Mouse (Mus musculus) heart, embryonic 14.5 days (tissue): ENCODE measurements around the gene Safb. TPM values are rescaled to one million over a fixed set of nuclear protein-coding genes. Genes with fewer than 3 reads are reported as not detected.

Experiments used
- ATAC-seq: fragments of 200-750 bp; cut with Nextera tagmentation; 2 replicates; pipeline ENCODE4 v1.8.0; 2017; ENCODE audit warnings: low read depth, moderate TSS enrichment; ENCODE audit not compliant: insufficient number of reproducible peaks, insufficient read depth, low FRiP score
- H3K27ac ChIP-seq, 2 experiments: fragments of 200-500 bp in 1 of 2; fragments of 300-500 bp in 1 of 2; sonication (generic) in 1 of 2; replicated peaks in 1 of 2; 2 replicates each; pipeline ENCODE4 v1.5.1; 2012 to 2014; ENCODE audit warnings: low read depth in 2 of 2, low read length in 2 of 2, control low read depth in 1 of 2, mild to moderate bottlenecking in 1 of 2, mixed read lengths in 1 of 2; ENCODE audit not compliant: control insufficient read depth in 1 of 2, insufficient read depth in 1 of 2
- H3K27me3 ChIP-seq: fragments of 300-500 bp; sonication (generic); 2 replicates; pipeline ENCODE4 v1.6.1; 2014; ENCODE audit warnings: mild to moderate bottlenecking, low read length, control low read depth; ENCODE audit not compliant: control insufficient read depth, insufficient read depth
- H3K36me3 ChIP-seq: fragments of 300-500 bp; sonication (generic); 2 replicates; pipeline ENCODE4 v1.6.1; 2014; ENCODE audit warnings: mild to moderate bottlenecking, control low read depth, low read length, mixed read lengths; ENCODE audit not compliant: control insufficient read depth, insufficient read depth
- H3K4me1 ChIP-seq, 2 experiments: fragments of 200-500 bp in 1 of 2; fragments of 300-500 bp in 1 of 2; sonication (generic) in 1 of 2; 2 replicates each; pipeline ENCODE4 v1.6.1; 2012 to 2014; ENCODE audit warnings: low read length in 2 of 2, control low read depth in 1 of 2, mixed read lengths in 1 of 2; ENCODE audit not compliant: control insufficient read depth in 2 of 2, insufficient read depth in 2 of 2
- H3K4me2 ChIP-seq: fragments of 300-500 bp; sonication (generic); 2 replicates; pipeline ENCODE4 v1.6.1; 2014; ENCODE audit warnings: mild to moderate bottlenecking, low read length
- H3K4me3 ChIP-seq, 2 experiments: fragments of 200-500 bp in 1 of 2; fragments of 300-500 bp in 1 of 2; sonication (generic) in 1 of 2; 2 replicates each; pipeline ENCODE4 v1.5.1; 2012 to 2014; ENCODE audit warnings: low read length in 2 of 2, mild to moderate bottlenecking in 2 of 2, control low read depth in 1 of 2, low read depth in 1 of 2, moderate library complexity in 1 of 2; ENCODE audit not compliant: control insufficient read depth in 1 of 2, insufficient read depth in 1 of 2
- H3K9ac ChIP-seq: fragments of 300-500 bp; sonication (generic); 2 replicates; pipeline ENCODE4 v1.6.1; 2014; ENCODE audit warnings: mild to moderate bottlenecking, low read length
- H3K9me3 ChIP-seq: fragments of 300-500 bp; sonication (generic); 2 replicates; pipeline ENCODE4 v1.6.1; 2016; ENCODE audit warnings: low read length, control low read depth; ENCODE audit not compliant: control insufficient read depth
- WGBS: fragments of 180-500 bp; shearing (Covaris S2); extraction: QIAGEN DNeasy Blood & Tissue Kit; methylation state at CpG from one replicate; pipeline ENCODE4 v1.1.7; 2014; 5-methylcytosine and 5-hydroxymethylcytosine counted together
- polyA plus RNA-seq: library from polyadenylated mRNA; unstranded; fragments of >200 nt; fragmentation: Nextera tagmentation; extraction: Ambion mirVana; gene quantifications from 2 replicates; pipeline ENCODE4 v1.2.1, GENCODE M21; 2014

Gene Safb
- polyA plus RNA-seq, 1 experiment from 2014 or later: 52.9 TPM

GRCm38 (mm10) chr17:56585171-56585821, 671 bp downstream of the Safb start:
- peaks cover 11 to 39% of the 10 kb centered on the region in 2 experiments for H3K4me1 ChIP-seq
- ATAC-seq: no peak
- peak overlapping the region; percentile 95 for H3K9ac ChIP-seq
- no peaks in the 10 kb centered on the region for H3K27me3 ChIP-seq
- peak overlapping the region; percentile 80 to 95 for H3K4me3 ChIP-seq
- WGBS: under 1% methylated on average over 61 of the region's 61 CpGs
- H3K9me3 ChIP-seq: no peaks in the 10 kb centered on the region
- H3K27ac ChIP-seq: peak overlapping the region; percentile 83 to 94
- H3K36me3 ChIP-seq: peaks cover 69% of the 10 kb centered on the region
- peak overlapping the region; percentile 81 for H3K4me2 ChIP-seq

- no peak for ATAC-seq
Observed at GRCm38 (mm10) chr17:56587773-56588172, 3.1 kb downstream of the Safb start.

GRCm38 (mm10) chr17:56588921-56589320, 4.3 kb downstream of the Safb start:
- Histone ChIP-seq H3K36me3 (peaks cover 78% of the 10 kb centered on the region), H3K4me3 (no peak overlapping the region), H3K4me2 (no peak overlapping the region), H3K27me3 (no peaks in the 10 kb centered on the region), H3K9ac (no peak overlapping the region), H3K27ac (no peak overlapping the region), H3K4me1 (peaks cover 6 to 21% of the 10 kb centered on the region in 2 experiments), H3K9me3 (no peaks in the 10 kb centered on the region)
- WGBS: 94% methylated on average over 4 of the region's 4 CpGs
- no peak for ATAC-seq

More at GRCm38 (mm10) chr17:56587773-56588172, 3.1 kb downstream of the Safb start:
- no peak overlapping the region for H3K4me3 ChIP-seq
- H3K4me1 ChIP-seq: peaks cover 11 to 29% of the 10 kb centered on the region in 2 experiments
- WGBS: 33% methylated on average over 1 of the region's 1 CpGs
- no peak overlapping the region for H3K4me2 ChIP-seq
- H3K27me3 ChIP-seq: no peaks in the 10 kb centered on the region
- no peak overlapping the region for H3K27ac ChIP-seq
- peaks cover 69% of the 10 kb centered on the region for H3K36me3 ChIP-seq
- no peaks in the 10 kb centered on the region for H3K9me3 ChIP-seq
- H3K9ac ChIP-seq: peak overlapping the region; percentile 1; the same call in 1 of the 2 replicates

GRCm38 (mm10) chr17:56592553-56592952, 7.9 kb downstream of the Safb start:
- Histone ChIP-seq H3K9ac (no peak overlapping the region), H3K4me3 (no peak overlapping the region), H3K4me2 (no peak overlapping the region), H3K4me1 (peaks cover 0 to 4% of the 10 kb centered on the region in 2 experiments; a peak in 1 of 4 replicates), H3K36me3 (peaks cover 99% of the 10 kb centered on the region), H3K9me3 (no peaks in the 10 kb centered on the region), H3K27ac (no peak overlapping the region), H3K27me3 (no peaks in the 10 kb centered on the region)
- no peak for ATAC-seq

GRCm38 (mm10) chr17:56593527-56594271, 9.1 kb downstream of the Safb start:
- no peaks in the 10 kb centered on the region for H3K9me3 ChIP-seq
- no peaks in the 10 kb centered on the region for H3K4me1 ChIP-seq
- no peak overlapping the region for H3K9ac ChIP-seq
- peaks cover 95% of the 10 kb centered on the region for H3K36me3 ChIP-seq
- no peak for ATAC-seq
- no peak overlapping the region for H3K27ac ChIP-seq
- no peak overlapping the region for H3K4me2 ChIP-seq
- H3K4me3 ChIP-seq: no peak overlapping the region
- no peaks in the 10 kb centered on the region for H3K27me3 ChIP-seq
- WGBS: 81% methylated on average over 8 of the region's 8 CpGs

GRCm38 (mm10) chr17:56603186-56604069, 18.8 kb downstream of the Safb start:
- peaks cover 93% of the 10 kb centered on the region for H3K36me3 ChIP-seq
- H3K27me3 ChIP-seq: no peaks in the 10 kb centered on the region
- ATAC-seq: no peak
- no peaks in the 10 kb centered on the region for H3K9me3 ChIP-seq
- no peak overlapping the region for H3K27ac ChIP-seq
- H3K9ac ChIP-seq: no peak overlapping the region
- 90% methylated on average over 28 of the region's 28 CpGs for WGBS
- peaks cover under 1 to 5% of the 10 kb centered on the region in 2 experiments; a peak in 3 of 4 replicates for H3K4me1 ChIP-seq
- no peak overlapping the region for H3K4me2 ChIP-seq
- no peak overlapping the region for H3K4me3 ChIP-seq

- H3K4me2 ChIP-seq: no peak overlapping the region
- H3K4me3 ChIP-seq: no peak overlapping the region
- WGBS: 87% methylated on average over 9 of the region's 9 CpGs
- ATAC-seq: no peak
- H3K9ac ChIP-seq: no peak overlapping the region
- peaks cover 93% of the 10 kb centered on the region for H3K36me3 ChIP-seq
- H3K27ac ChIP-seq: no peak overlapping the region
- no peaks in the 10 kb centered on the region for H3K9me3 ChIP-seq
- H3K27me3 ChIP-seq: no peaks in the 10 kb centered on the region
- H3K4me1 ChIP-seq: peaks cover 5 to 10% of the 10 kb centered on the region in 2 experiments
Observed at GRCm38 (mm10) chr17:56604070-56604380, 19.4 kb downstream of the Safb start.
